Mouse (Mus musculus): ENCODE results near the gene Tex33. TPM values are rescaled to one million over a fixed set of nuclear protein-coding genes. Genes with fewer than 3 reads are reported as not detected.

Tex33 gene
- polyA plus RNA-seq (2014; fragmentation: Nextera tagmentation; extraction: Ambion mirVana): not detected in 2 replicates

DNA sequence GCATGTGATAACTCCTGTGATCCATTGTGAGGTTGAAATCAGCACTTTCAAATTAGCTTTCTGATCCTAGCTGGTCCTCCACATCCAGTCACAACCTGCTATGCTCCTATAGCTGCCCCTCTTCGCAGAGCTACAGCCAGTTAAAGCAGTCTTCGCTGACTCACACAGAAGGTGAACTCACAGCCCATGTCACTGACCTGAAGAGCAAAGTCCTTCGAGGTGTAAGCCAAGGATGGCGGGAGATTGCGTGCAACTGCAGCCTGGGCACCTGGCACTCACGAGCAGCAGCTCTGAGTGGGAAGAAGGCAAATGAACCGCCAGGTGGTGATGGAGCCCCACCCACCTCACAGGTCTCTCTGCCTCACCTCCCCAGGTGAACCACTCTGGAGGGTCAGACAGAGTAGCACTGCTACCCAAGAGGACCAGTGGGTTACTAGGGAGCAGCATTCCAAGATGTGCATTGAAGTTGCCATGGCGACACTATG is at the start of gene Tex33:
TSS of gene Tex33 (minus strand) at position 435 of the 485 bp plus-strand sequence.
- DNase-seq (ENCODE audit: low spot score) (no peak), ATAC-seq (replicated peaks; ENCODE audit: low FRiP score, low TSS enrichment, low read depth) (no peak)
- Histone ChIP-seq H3K4me3 (ENCODE audit: low read depth, low read length) (no peak within 1 kb of the TSS), H3K4me2 (ENCODE audit: low read length) (no peak within 1 kb of the TSS), H3K9ac (ENCODE audit: low read length) (no peak within 1 kb of the TSS), H3K27me3 (replicated peaks; ENCODE audit: control insufficient read depth, insufficient read depth, low read length) (peaks cover 5% of the 10 kb centered on the region; the same call in 1 of the 2 replicates), H3K4me1 (replicated peaks; ENCODE audit: control insufficient read depth, insufficient read depth, low read length) (no peaks in the 10 kb centered on the region), H3K27ac (ENCODE audit: low read depth) (no peak within 1 kb of the TSS), H3K9me3 (ENCODE audit: control insufficient read depth, low read length) (no peaks in the 10 kb centered on the region), H3K36me3 (ENCODE audit: control insufficient read depth, insufficient read depth, low read length) (no peaks in the 10 kb centered on the region)
- WGBS: 85% methylated on average over 8 of the region's 8 CpGs

DNA sequence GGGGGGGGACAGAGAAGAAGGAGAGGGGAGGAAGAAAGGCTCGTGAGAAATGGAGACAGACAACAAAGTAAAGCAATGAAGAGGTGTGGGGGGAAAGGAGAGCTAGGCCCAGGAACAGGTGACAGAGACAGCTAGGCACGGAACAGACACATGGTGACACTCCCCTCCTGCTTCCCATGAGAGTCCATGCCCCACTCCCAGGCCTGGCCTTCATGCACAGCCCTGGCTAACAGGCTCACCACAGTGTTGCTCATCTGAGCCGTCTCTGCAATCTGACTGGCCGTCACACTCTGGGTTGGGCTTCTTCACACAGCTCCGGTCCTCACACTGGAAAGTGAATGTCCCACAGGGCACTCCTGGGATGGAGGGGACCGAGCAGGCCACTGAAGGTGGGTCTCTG is 48.1 kb upstream of the Tex33 start:
- WGBS: 50% methylated on average over 6 of the region's 6 CpGs
- H3K27ac ChIP-seq (ENCODE audit: low read depth): no peak overlapping the region

DNA sequence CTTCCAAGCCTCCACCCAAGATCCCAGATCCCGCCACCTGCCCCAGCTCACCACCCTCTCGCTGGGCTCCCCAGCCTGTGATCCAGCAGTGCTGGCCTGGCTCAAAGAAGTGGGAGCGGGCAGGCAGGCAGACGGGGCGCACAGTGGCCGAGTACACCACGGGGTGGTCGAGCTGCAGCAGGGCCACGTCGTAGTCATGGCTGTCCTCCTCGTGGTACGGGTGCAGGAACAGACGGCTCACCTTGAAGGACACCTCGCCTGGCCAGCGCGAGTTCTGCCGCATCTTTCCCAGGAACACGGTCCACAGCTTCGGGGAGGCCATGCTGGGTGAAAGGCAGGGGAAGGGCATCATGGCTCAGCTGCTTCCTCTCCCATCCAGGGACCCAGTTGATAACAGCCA is 46.5 kb upstream of the Tex33 start:
- H3K9ac ChIP-seq (ENCODE audit: low read length): no peak overlapping the region
- H3K4me3 ChIP-seq (ENCODE audit: low read depth, low read length): no peak overlapping the region
- H3K27me3 ChIP-seq (replicated peaks; ENCODE audit: control insufficient read depth, insufficient read depth, low read length): no peaks in the 10 kb centered on the region
- no peak for DNase-seq (ENCODE audit: low spot score)
- no peak for ATAC-seq (replicated peaks; ENCODE audit: low FRiP score, low TSS enrichment, low read depth)
- H3K27ac ChIP-seq (ENCODE audit: low read depth): no peak overlapping the region
- H3K9me3 ChIP-seq (ENCODE audit: control insufficient read depth, low read length): no peaks in the 10 kb centered on the region
- H3K36me3 ChIP-seq (ENCODE audit: control insufficient read depth, insufficient read depth, low read length): no peaks in the 10 kb centered on the region
- H3K4me2 ChIP-seq (ENCODE audit: low read length): no peak overlapping the region
- H3K4me1 ChIP-seq (replicated peaks; ENCODE audit: control insufficient read depth, insufficient read depth, low read length): peaks cover 7% of the 10 kb centered on the region
- 88% methylated on average over 19 of the region's 19 CpGs for WGBS

More for the DNA sequence above, 48.1 kb upstream of the Tex33 start:
- no peak overlapping the region for H3K4me2 ChIP-seq (ENCODE audit: low read length)
- DNase-seq (ENCODE audit: low spot score) (no peak), ATAC-seq (replicated peaks; ENCODE audit: low FRiP score, low TSS enrichment, low read depth) (no peak)
- H3K9me3 ChIP-seq (ENCODE audit: control insufficient read depth, low read length): no peaks in the 10 kb centered on the region
- no peak overlapping the region for H3K4me3 ChIP-seq (ENCODE audit: low read depth, low read length)
- H3K4me1 ChIP-seq (replicated peaks; ENCODE audit: control insufficient read depth, insufficient read depth, low read length): 0 out of 2 replicates have a peak, but pooled peaks cover 8% of the 10 kb centered on the region
- no peaks in the 10 kb centered on the region for H3K27me3 ChIP-seq (replicated peaks; ENCODE audit: control insufficient read depth, insufficient read depth, low read length)
- no peaks in the 10 kb centered on the region for H3K36me3 ChIP-seq (ENCODE audit: control insufficient read depth, insufficient read depth, low read length)
- no peak overlapping the region for H3K9ac ChIP-seq (ENCODE audit: low read length)

- WGBS: 59% methylated on average over 9 of the region's 9 CpGs
These were observed 43.3 kb upstream of the Tex33 start for GRCm38 (mm10) chr15:78438973-78439372.

GRCm38 (mm10) chr15:78438505-78438904 is 42.8 kb upstream of the Tex33 start:
- Histone ChIP-seq H3K4me3 (ENCODE audit: low read depth, low read length) (no peak overlapping the region), H3K9me3 (ENCODE audit: control insufficient read depth, low read length) (no peaks in the 10 kb centered on the region), H3K4me1 (replicated peaks; ENCODE audit: control insufficient read depth, insufficient read depth, low read length) (peaks cover 7% of the 10 kb centered on the region), H3K36me3 (ENCODE audit: control insufficient read depth, insufficient read depth, low read length) (peaks cover 14% of the 10 kb centered on the region), H3K4me2 (ENCODE audit: low read length) (no peak overlapping the region), H3K27me3 (replicated peaks; ENCODE audit: control insufficient read depth, insufficient read depth, low read length) (no peaks in the 10 kb centered on the region), H3K27ac (ENCODE audit: low read depth) (no peak overlapping the region), H3K9ac (ENCODE audit: low read length) (no peak overlapping the region)
- DNase-seq (ENCODE audit: low spot score): no peak
- ATAC-seq (replicated peaks; ENCODE audit: low FRiP score, low TSS enrichment, low read depth): no peak
- WGBS: 52% methylated on average over 8 of the region's 8 CpGs

More at GRCm38 (mm10) chr15:78438973-78439372, 43.3 kb upstream of the Tex33 start:
- no peak overlapping the region for H3K4me2 ChIP-seq (ENCODE audit: low read length)
- H3K4me1 ChIP-seq (replicated peaks; ENCODE audit: control insufficient read depth, insufficient read depth, low read length): peaks cover 7% of the 10 kb centered on the region
- H3K9ac ChIP-seq (ENCODE audit: low read length): no peak overlapping the region
- H3K4me3 ChIP-seq (ENCODE audit: low read depth, low read length): no peak overlapping the region
- peaks cover 11% of the 10 kb centered on the region for H3K36me3 ChIP-seq (ENCODE audit: control insufficient read depth, insufficient read depth, low read length)
- no peak overlapping the region for H3K27ac ChIP-seq (ENCODE audit: low read depth)
- no peak for ATAC-seq (replicated peaks; ENCODE audit: low FRiP score, low TSS enrichment, low read depth)
- no peaks in the 10 kb centered on the region for H3K27me3 ChIP-seq (replicated peaks; ENCODE audit: control insufficient read depth, insufficient read depth, low read length)
- no peaks in the 10 kb centered on the region for H3K9me3 ChIP-seq (ENCODE audit: control insufficient read depth, low read length)
- DNase-seq (ENCODE audit: low spot score): no peak

DNA sequence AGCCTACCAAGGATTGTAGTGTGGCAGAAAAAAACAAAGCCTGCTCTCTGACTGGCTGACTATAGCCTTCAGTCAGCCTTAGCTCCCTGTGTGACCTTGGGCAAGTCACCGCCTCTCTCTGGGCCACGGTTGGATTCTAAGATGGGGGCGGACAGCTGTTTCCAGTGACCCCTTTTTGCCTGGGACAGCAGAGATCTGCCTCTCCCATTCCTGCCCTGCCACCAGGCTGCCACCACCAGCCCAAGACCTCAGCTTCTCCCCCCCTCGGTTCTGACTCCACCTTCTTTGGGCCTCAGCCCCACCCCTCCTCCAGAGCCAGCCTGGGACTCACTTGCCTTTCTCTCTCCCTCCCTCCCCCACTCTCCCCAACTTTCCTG is 42.3 kb upstream of the Tex33 start:
- no peak for DNase-seq (ENCODE audit: low spot score)
- peak overlapping the region; percentile 78 for H3K27ac ChIP-seq (ENCODE audit: low read depth)
- H3K36me3 ChIP-seq (ENCODE audit: control insufficient read depth, insufficient read depth, low read length): peaks cover 18% of the 10 kb centered on the region
- no peak overlapping the region for H3K4me3 ChIP-seq (ENCODE audit: low read depth, low read length)
- H3K4me2 ChIP-seq (ENCODE audit: low read length): peak overlapping the region; percentile 52; the same call in 1 of the 2 replicates
- no peaks in the 10 kb centered on the region for H3K27me3 ChIP-seq (replicated peaks; ENCODE audit: control insufficient read depth, insufficient read depth, low read length)
- 57% methylated on average over 4 of the region's 4 CpGs for WGBS
- H3K4me1 ChIP-seq (replicated peaks; ENCODE audit: control insufficient read depth, insufficient read depth, low read length): peaks cover 7% of the 10 kb centered on the region
- no peaks in the 10 kb centered on the region for H3K9me3 ChIP-seq (ENCODE audit: control insufficient read depth, low read length)
- H3K9ac ChIP-seq (ENCODE audit: low read length): no peak overlapping the region
- ATAC-seq (replicated peaks; ENCODE audit: low FRiP score, low TSS enrichment, low read depth): no peak

GRCm38 (mm10) chr15:78437237-78438017 is 41.7 kb upstream of the Tex33 start:
- Histone ChIP-seq H3K4me3 (ENCODE audit: low read depth, low read length) (0 out of 2 replicates have a peak overlapping the region, but pooled peaks have one; percentile 2), H3K27ac (ENCODE audit: low read depth) (peak overlapping the region; percentile 78), H3K4me2 (ENCODE audit: low read length) (peak overlapping the region; percentile 52), H3K9ac (ENCODE audit: low read length) (peak overlapping the region; percentile 35; the same call in 1 of the 2 replicates), H3K9me3 (ENCODE audit: control insufficient read depth, low read length) (no peaks in the 10 kb centered on the region), H3K27me3 (replicated peaks; ENCODE audit: control insufficient read depth, insufficient read depth, low read length) (no peaks in the 10 kb centered on the region), H3K4me1 (replicated peaks; ENCODE audit: control insufficient read depth, insufficient read depth, low read length) (peaks cover 7% of the 10 kb centered on the region), H3K36me3 (ENCODE audit: control insufficient read depth, insufficient read depth, low read length) (peaks cover 18% of the 10 kb centered on the region)
- 14% methylated on average over 23 of the region's 23 CpGs for WGBS
- ATAC-seq (replicated peaks; ENCODE audit: low FRiP score, low TSS enrichment, low read depth) (peak; percentile 15; the same call in 1 of the 2 replicates), DNase-seq (ENCODE audit: low spot score) (peak; percentile 73)

DNA sequence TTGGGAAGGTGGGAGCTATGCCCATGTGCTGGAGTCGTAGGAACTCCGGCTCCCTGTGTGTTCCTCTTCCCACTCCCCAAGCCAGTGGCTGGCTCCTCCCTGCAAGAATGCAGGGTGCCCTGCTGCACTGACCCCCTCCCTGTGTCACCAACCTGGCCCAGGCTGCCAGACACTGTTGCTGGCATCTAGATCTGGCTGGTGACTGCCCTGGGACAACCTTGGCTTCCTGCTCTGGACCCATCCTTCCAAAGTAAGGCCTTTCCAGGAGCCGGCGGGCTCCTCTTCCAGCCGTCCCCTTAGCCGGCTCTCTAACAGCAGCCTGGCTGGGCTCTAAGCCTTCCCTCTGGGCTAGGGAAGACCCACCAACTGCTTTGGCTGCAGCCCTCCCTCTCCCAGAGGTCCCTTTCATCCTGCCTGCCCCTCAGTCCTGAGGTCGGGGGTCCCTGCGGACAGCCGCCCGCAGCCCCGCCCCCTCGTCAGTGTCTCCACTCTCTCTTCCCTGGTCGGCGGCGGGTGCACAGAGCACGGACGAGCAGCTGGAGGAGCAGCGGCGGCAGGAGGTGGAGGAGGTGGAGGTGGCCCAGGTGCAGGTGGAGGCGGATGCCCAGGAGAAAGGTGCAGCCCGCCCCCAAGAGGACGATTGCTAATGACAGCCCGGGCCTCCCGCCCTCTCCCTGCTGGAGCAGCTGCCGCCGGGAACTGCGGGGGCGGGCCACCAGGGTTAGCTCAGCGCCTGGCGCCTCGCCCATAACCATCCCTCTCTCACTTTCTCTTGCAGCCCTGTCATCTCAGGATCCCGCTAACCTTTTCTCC is 40.9 kb upstream of the Tex33 start:
- H3K4me1 ChIP-seq (replicated peaks; ENCODE audit: control insufficient read depth, insufficient read depth, low read length): peaks cover 7% of the 10 kb centered on the region
- peak overlapping the region; percentile 78 for H3K27ac ChIP-seq (ENCODE audit: low read depth)
- H3K4me2 ChIP-seq (ENCODE audit: low read length): peak overlapping the region; percentile 52
- peak overlapping the region; percentile 35; the same call in 1 of the 2 replicates for H3K9ac ChIP-seq (ENCODE audit: low read length)
- peaks cover 18% of the 10 kb centered on the region for H3K36me3 ChIP-seq (ENCODE audit: control insufficient read depth, insufficient read depth, low read length)
- 13% methylated on average over 25 of the region's 32 CpGs for WGBS
- no peaks in the 10 kb centered on the region for H3K9me3 ChIP-seq (ENCODE audit: control insufficient read depth, low read length)
- no peaks in the 10 kb centered on the region for H3K27me3 ChIP-seq (replicated peaks; ENCODE audit: control insufficient read depth, insufficient read depth, low read length)
- ATAC-seq (replicated peaks; ENCODE audit: low FRiP score, low TSS enrichment, low read depth): peak; percentile 69
- DNase-seq (ENCODE audit: low spot score): peak; percentile 91
- H3K4me3 ChIP-seq (ENCODE audit: low read depth, low read length): peak overlapping the region; percentile 23
